Mouse (Mus musculus): Measurements from ENCODE around the gene Kifc1.

The Kifc1 gene

DNA sequence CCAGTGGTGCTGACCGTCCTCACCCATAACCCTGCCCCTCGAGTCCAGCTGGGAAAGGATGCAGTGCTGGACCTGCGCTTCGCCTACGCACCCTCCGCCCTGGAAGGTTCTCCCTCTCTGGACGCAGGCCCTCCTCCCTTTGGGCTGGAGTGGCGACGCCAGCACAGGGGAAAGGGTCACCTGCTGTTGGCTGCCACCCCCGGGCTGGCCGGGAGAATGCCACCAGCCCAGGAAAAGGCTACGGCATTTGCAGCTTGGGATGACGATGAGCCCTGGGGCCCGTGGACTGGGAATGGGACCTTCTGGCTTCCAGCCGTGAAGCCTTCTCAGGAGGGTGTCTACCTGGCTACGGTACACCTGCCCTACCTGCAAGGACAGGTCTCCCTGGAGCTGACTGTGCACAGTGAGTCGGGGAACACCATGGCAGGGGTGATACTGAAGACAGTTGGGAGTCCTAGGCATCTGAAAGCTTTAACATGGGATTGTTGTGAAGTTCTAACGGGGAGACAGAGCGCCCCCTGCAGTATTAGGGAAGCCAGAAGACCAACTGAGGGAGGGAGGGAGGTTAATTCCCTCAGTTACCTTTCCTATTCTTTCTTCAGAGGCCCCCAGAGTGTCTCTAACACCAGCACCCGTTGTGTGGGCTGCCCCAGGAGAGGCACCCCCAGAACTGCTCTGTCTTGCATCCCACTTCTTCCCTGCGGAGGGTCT, 35.1 kb upstream of the Kifc1 start:
- CTCF ChIA-PET = interaction anchor here (0.6 to 6.7 kb wide), 70 partner anchors 10 to 1165 kb away, joined by 3 to 51 read pairs (median 4); partner anchors contain the start of genes Tapbp (in 3 of the 4), Zbtb22 (in 3 of the 4), B3galt4 (in 2 of the 4) and Daxx (in 2 of the 4)
- POLR2A ChIA-PET = interaction anchor here (0.7 to 20.4 kb wide), 38 partner anchors 9 to 166 kb away, joined by 3 to 528 read pairs (median 4); partner anchors contain the start of genes Ndufa7 (in 3 of the 4), Rps18 (in 3 of the 4), Vps52 (in 3 of the 4) and B3galt4 (in 2 of the 4)

DNA sequence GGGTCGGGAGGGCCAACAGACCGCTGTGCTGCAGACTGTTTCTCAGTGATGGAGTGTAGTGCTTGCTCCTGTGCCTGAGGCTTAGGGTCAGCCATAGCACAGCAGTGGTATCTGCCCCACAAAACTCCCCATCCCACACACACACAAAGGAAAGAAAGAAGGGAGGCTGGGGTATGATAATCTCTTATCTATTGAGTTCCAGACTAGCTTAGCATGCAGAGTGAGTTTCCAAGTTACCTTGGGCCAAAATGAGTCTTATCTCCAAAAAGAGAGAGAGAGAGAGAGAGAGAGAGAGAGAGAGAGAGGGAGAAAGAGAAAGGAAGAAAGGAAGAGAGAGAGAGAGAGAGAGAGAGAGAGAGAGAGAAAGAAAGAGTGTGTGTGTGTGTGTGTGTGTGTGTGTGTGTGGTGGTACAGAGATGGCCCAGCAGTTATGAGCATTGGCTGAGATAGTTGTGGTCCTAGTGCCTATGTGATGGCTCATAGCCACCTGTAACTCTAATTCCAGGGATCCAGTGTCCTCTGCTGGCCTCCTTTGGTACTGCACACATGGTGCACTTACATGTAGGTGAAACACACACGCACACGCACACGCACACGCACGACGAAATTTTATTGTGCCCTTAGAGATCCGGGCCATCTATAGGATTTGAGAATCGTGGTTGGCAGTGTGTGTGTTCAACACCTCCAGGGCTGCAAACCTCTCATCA, 34.3 kb upstream of the Kifc1 start:
- ChIA-PET CTCF (interaction anchor here (0.8 to 6.7 kb wide), 35 partner anchors 9 to 211 kb away, joined by 3 to 51 read pairs (median 4); partner anchors contain the start of genes Tapbp (in 3 of the 4), Zbtb22 (in 3 of the 4), Daxx (in 2 of the 4) and Rps18 (in 2 of the 4)), POLR2A (interaction anchor here (0.6 to 20.4 kb wide), 33 partner anchors 9 to 1866 kb away, joined by 3 to 528 read pairs (median 4); partner anchors contain the start of genes Ndufa7 (in 2 of the 4), Rps18 (in 2 of the 4), Tapbp (in 2 of the 4) and Vps52 (in 2 of the 4))

DNA sequence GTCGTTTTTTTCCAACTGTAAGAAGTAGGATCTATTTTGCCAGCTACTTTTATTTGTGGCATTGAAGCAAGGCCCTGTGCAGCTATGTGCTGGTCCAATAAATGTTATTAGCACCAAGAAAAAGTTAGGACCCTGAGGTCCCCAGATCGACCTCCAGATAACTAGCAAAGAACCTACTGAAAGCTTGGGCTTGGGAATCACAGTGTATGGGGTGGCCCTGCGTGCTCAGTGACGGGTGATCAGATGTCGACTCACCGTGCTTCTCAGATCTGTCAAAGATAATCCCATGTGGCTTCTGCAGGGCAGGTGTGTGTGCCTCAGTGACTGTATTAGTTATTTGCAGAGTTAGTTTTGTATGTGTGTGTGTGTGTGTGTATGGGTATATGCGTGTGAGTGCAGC, 30.9 kb upstream of the Kifc1 start:
- CTCF ChIA-PET = interaction anchor here in 3 of 4 experiments (0.6 to 6.7 kb wide), 8 partner anchors 10 to 101 kb away, joined by 3 to 51 read pairs (median 5); partner anchors contain the start of gene Daxx (in 2 of the 3)
- POLR2A ChIA-PET = interaction anchor here in 1 of 4 experiments (1.1 to 6.8 kb wide), 4 partner anchors 12 to 98 kb away, joined by 4 to 57 read pairs (median 25); partner anchors contain the start of genes Daxx, Ndufa7, Rps18 and Rps28

DNA sequence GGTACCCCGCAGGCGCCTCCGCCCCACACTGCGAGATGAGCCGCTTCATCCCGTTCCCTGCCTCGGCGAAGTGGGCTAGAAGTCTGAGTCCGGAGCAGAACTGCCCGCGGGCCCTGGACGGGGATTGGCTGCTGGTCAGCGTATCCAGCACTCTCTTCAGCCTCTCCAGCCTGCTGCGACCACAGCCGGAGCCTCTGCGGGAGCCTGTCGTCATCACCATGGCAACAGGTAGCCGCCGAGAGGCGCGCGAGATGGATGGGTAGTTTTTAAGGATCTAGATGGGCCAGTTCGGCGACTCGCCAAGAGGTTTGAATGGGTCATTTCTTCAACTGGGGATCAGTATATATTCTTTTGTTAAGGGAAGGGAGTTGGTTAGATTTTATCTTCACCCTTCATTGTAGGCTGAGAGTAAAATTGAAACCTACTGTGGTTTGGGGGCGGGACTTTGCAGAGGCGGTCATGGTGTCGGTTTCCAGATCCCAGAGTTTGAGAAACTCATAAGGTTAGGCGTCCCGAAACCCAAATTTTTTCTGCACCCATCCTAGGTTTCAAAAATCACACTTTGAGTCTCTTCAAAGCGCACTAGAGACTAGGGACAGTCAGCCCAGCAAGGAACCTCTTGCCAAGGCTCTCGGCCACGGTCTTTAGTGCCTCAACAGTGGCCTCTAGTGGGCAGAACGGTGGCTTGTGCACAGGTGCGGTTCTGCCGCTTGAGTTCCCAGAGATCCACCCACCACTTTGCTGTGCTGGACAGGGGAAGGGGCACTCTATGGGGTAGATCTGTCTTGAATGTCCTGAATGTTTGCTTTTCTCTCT, 30.0 kb upstream of the Kifc1 start:
- CTCF ChIA-PET = interaction anchor here in 3 of 4 experiments (0.5 to 6.7 kb wide), 8 partner anchors 10 to 211 kb away, joined by 3 to 51 read pairs (median 6); partner anchors contain the start of gene Daxx (in 1 of the 3)
- POLR2A ChIA-PET = interaction anchor here in 3 of 4 experiments (1.1 to 6.8 kb wide), 19 partner anchors 9 to 161 kb away, joined by 3 to 79 read pairs (median 7); partner anchors contain the start of genes Daxx (in 3 of the 3), Ndufa7 (in 2 of the 3), Rgl2 (in 2 of the 3) and Rps18 (in 2 of the 3)

GRCm38 (mm10) chr17:33919351-33920281, 29.2 kb upstream of the Kifc1 start:
- CTCF ChIA-PET = interaction anchor here in 3 of 4 experiments (0.7 to 2.1 kb wide), 12 partner anchors 9 to 276 kb away, joined by 3 to 18 read pairs (median 4); partner anchors contain the start of genes Daxx (in 1 of the 3), Kank3 (in 1 of the 3), Kifc1 (in 1 of the 3) and Rgl2 (in 1 of the 3)
- POLR2A ChIA-PET = interaction anchor here in 3 of 4 experiments (0.6 to 6.2 kb wide), 36 partner anchors 10 to 234 kb away, joined by 3 to 79 read pairs (median 4); partner anchors contain the start of genes Daxx (in 3 of the 3), Rgl2 (in 3 of the 3), B3galt4 (in 2 of the 3) and Cd320 (in 2 of the 3)

GRCm38 (mm10) chr17:33918293-33919203, 28.1 kb upstream of the Kifc1 start:
- CTCF ChIA-PET = interaction anchor here in 3 of 4 experiments (0.6 to 2.1 kb wide), 15 partner anchors 8 to 275 kb away, joined by 3 to 18 read pairs (median 4); partner anchors contain the start of genes Daxx (in 1 of the 3), Kank3 (in 1 of the 3), Kifc1 (in 1 of the 3) and Rgl2 (in 1 of the 3)
- POLR2A ChIA-PET = interaction anchor here in 3 of 4 experiments (0.7 to 6.2 kb wide), 36 partner anchors 8 to 235 kb away, joined by 3 to 79 read pairs (median 6); partner anchors contain the start of genes Daxx (in 3 of the 3), Rgl2 (in 3 of the 3), Cd320 (in 2 of the 3) and Ndufa7 (in 2 of the 3)

GRCm38 (mm10) chr17:33917656-33918292, 27.3 kb upstream of the Kifc1 start:
- CTCF ChIA-PET = interaction anchor here in 2 of 4 experiments (0.6 to 0.8 kb wide), 2 partner anchors 9 to 78 kb away, joined by 4 read pairs; partner anchors contain the start of gene Daxx (in 1 of the 2)
- POLR2A ChIA-PET = interaction anchor here in 3 of 4 experiments (0.7 to 13.1 kb wide), 12 partner anchors 8 to 234 kb away, joined by 7 to 258 read pairs (median 42); partner anchors contain the start of genes B3galt4 (in 2 of the 3), Daxx (in 2 of the 3), Rgl2 (in 2 of the 3) and Ndufa7 (in 1 of the 3)

DNA sequence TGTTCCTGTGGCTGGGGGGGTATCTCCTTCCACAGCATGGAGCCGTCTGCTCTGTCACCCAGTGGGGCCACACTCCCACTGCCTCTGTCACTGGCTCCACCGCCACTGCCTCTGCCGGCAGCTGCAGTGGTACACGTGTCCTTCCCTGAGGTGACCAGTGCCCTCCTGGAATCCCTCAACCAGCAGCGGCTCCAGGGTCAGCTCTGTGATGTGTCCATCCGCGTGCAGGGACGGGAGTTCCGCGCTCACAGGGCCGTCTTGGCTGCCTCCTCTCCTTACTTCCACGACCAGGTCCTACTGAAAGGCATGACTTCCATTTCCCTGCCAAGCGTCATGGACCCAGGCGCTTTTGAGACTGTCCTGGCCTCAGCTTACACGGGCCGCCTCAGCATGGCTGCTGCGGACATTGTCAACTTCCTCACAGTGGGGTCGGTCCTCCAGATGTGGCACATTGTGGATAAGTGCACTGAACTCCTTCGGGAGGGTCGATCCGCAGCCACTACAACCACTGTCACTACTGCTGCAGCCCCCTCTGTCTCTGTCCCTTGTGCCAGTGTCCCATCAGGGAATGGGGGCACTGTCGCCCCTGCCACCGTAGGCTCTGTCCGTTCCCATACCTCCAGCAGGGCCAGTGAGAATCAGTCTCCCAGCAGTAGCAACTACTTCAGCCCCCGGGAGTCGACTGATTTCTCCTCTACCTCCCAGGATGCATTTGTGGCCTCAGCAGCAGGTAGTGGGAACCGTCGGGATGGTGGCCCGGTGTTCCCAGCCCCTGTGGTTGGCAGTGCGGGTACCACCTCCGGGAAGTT, 26.6 kb upstream of the Kifc1 start:
- CTCF ChIA-PET = interaction anchor here in 3 of 4 experiments (0.8 to 3.5 kb wide), 5 partner anchors 8 to 52 kb away, joined by 3 to 31 read pairs (median 4); partner anchors contain the start of gene Daxx (in 1 of the 3)
- POLR2A ChIA-PET = interaction anchor here in 3 of 4 experiments (0.5 to 13.1 kb wide), 36 partner anchors 8 to 205 kb away, joined by 3 to 258 read pairs (median 11); partner anchors contain the start of genes B3galt4 (in 3 of the 3), Ndufa7 (in 3 of the 3), Rps18 (in 3 of the 3) and Rps28 (in 3 of the 3)

DNA sequence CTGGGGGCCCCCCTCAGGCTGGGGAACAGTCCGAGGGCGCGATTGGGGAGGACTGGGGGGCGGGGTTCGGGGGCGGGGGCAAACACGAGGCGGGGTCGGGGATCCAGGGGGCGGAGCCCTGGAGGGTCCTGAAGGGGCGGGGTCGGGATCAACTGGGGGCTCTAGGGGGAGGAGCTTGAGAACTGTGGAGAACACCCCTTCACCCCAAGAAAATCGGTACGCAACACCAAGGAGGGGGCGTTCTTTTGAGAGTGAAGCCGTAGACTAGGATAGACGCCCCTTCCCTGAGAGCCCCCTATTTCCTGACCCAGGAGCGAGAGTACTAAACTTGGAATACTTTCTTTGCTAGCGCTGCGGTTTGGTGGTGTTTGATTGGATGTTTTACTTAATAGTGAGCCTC, 25.8 kb upstream of the Kifc1 start:
- POLR2A ChIA-PET = interaction anchor here (0.5 to 13.1 kb wide), 64 partner anchors 8 to 330 kb away, joined by 3 to 258 read pairs (median 6); partner anchors contain the start of genes B3galt4 (in 3 of the 4), H2-DMa (in 3 of the 4), Ndufa7 (in 3 of the 4) and Rps18 (in 3 of the 4)
- CTCF ChIA-PET = interaction anchor here in 3 of 4 experiments (0.6 to 3.5 kb wide), 15 partner anchors 8 to 115 kb away, joined by 3 to 31 read pairs (median 4); partner anchors contain the start of genes Kifc1 (in 1 of the 3), Rxrb (in 1 of the 3) and Slc39a7 (in 1 of the 3)

GRCm38 (mm10) chr17:33915671-33916250, 25.3 kb upstream of the Kifc1 start, which contains the start of the genes Tapbp and Zbtb22:
TSS of gene Tapbp (plus strand) at chr17:33915899.
TSS of gene Zbtb22 (plus strand) at chr17:33915904.
- ChIA-PET POLR2A (interaction anchor here (0.5 to 13.1 kb wide), 73 partner anchors 8 to 455 kb away, joined by 3 to 258 read pairs (median 6); partner anchors contain the start of genes B3galt4 (in 3 of the 4), H2-DMa (in 3 of the 4), Ndufa7 (in 3 of the 4) and Rgl2 (in 3 of the 4)), CTCF (interaction anchor here (0.6 to 3.5 kb wide), 22 partner anchors 8 to 193 kb away, joined by 3 to 31 read pairs (median 4); partner anchors contain the start of genes Kifc1 (in 1 of the 4), Rxrb (in 1 of the 4) and Slc39a7 (in 1 of the 4))

DNA sequence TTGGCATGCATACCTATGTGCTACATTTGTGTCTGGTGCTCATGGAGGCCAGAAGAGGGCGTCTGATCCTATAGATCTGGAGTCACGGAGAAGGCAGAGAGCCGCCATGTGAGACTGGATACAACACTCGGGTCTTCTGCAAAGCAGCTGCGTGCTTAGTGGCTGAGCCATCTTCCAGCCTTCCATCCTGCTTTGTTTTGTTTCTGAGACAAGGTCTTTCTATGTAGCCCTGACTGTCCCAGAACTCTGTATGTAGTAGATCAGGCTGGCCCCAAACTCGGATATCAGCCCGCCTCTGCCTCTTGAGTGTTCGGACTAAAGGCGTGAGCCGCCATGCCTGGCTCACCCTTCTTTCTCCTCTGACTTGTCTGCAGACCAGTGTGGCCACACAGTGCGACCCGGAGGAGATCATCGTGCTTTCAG, 24.5 kb upstream of the Kifc1 start:
- CTCF ChIA-PET = interaction anchor here (0.6 to 3.5 kb wide), 17 partner anchors 8 to 1202 kb away, joined by 3 to 31 read pairs (median 5); partner anchors contain the start of gene Kifc1 (in 1 of the 4)
- POLR2A ChIA-PET = interaction anchor here (0.6 to 13.1 kb wide), 49 partner anchors 7 to 455 kb away, joined by 3 to 258 read pairs (median 7); partner anchors contain the start of genes B3galt4 (in 3 of the 4), H2-DMa (in 3 of the 4), Rgl2 (in 3 of the 4) and Rps18 (in 3 of the 4)

DNA sequence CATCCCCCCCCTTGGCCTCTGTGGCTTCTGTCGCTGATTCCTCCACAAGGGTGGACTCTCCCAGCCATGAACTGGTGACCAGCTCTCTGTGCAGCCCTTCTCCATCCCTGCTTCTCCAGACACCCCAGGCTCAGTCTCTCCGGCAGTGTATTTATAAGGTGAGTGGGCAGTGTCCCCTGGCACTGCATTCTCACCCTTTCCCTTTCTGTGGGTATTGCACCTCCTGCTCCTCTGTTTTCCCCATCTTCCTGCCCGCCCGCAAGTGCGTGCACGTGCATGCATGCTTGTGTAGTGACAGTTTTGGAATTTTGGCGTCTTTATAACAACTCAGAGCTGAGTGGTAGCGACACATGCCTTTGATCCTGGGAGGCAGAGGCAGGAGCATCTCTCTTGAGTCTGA, 23.4 kb upstream of the Kifc1 start:
- ChIA-PET CTCF (interaction anchor here in 3 of 4 experiments (0.6 to 3.5 kb wide), 5 partner anchors 11 to 1182 kb away, joined by 3 to 31 read pairs (median 10); no protein-coding TSS in a partner anchor), POLR2A (interaction anchor here in 3 of 4 experiments (0.7 to 13.1 kb wide), 11 partner anchors 6 to 922 kb away, joined by 3 to 258 read pairs (median 44); partner anchors contain the start of genes B3galt4 (in 2 of the 3), Daxx (in 1 of the 3), Kifc1 (in 1 of the 3) and Rgl2 (in 1 of the 3))
